Mouse (Mus musculus) forebrain, embryonic 10.5 days (tissue): ENCODE data around the gene Themis3. TPM values are rescaled to one million over a fixed set of nuclear protein-coding genes. Genes with fewer than 3 reads are reported as not detected.
A peak's percentile ranks its signal among the peaks of the same experiment; 100 is the strongest.
"Not testable (repeated sequence)": the region's sequence is repeated elsewhere in the genome, so short reads cannot be mapped to it uniquely, and the experiment has no call there.

Experiments
- DNase-seq: peaks from one replicate; pipeline ENCODE4 v3.0.0-alpha.2; 2017; ENCODE audit warnings: low spot score; ENCODE audit errors: extremely low spot score
- H3K27ac ChIP-seq: fragments of 300-500 bp; sonication (generic); 2 replicates; pipeline ENCODE4 v1.5.1; 2016; ENCODE audit warnings: mild to moderate bottlenecking
- H3K27me3 ChIP-seq: fragments of 300-500 bp; sonication (generic); 2 replicates; pipeline ENCODE4 v1.6.1; 2016; ENCODE audit warnings: mild to moderate bottlenecking; ENCODE audit not compliant: poor library complexity, severe bottlenecking
- H3K36me3 ChIP-seq: fragments of 300-500 bp; sonication (generic); replicated peaks from 2 replicates; pipeline ENCODE4 v1.6.1; 2016; ENCODE audit warnings: mild to moderate bottlenecking, moderate library complexity
- H3K4me1 ChIP-seq: fragments of 300-500 bp; sonication (generic); 2 replicates; pipeline ENCODE4 v1.6.1; 2016
- H3K4me3 ChIP-seq: fragments of 300-500 bp; sonication (generic); 2 replicates; pipeline ENCODE4 v1.5.1; 2016; ENCODE audit warnings: mild to moderate bottlenecking, moderate library complexity
- H3K9me3 ChIP-seq: fragments of 300-500 bp; sonication (generic); 2 replicates; pipeline ENCODE4 v1.6.1; 2016; ENCODE audit warnings: mild to moderate bottlenecking, moderate library complexity
- WGBS: fragments of 180-500 bp; shearing (Covaris S2); methylation state at CpG from one replicate; pipeline ENCODE4 v1.1.7; 2016; 5-methylcytosine and 5-hydroxymethylcytosine counted together
- polyA plus RNA-seq: library from polyadenylated mRNA; unstranded; fragments of >200 nt; fragmentation: Nextera tagmentation; extraction: Ambion mirVana; gene quantifications from 2 replicates; pipeline ENCODE4 v1.2.1, GENCODE M21; 2016

Gene Themis3
- polyA plus RNA-seq, 1 experiment from 2014 or later, result 0.07 TPM

DNA sequence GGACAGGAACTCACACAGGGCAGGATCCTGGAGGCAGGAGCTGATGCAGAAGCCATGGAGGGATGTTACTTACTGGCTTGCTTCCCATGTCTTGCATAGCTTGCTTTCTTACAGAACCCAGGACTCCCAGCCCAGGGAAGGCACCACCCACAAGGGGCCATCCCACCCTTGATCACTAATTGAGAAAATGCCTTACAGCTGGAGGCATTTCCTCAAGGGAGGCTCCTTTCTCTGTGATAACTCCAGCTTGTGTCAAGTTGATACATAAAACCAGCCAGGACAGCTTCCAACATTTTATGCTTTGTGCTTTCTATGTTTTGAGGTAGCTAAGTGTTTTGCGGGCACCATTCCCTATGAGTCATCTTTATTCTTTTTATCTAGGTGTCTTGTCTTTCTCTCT is 71.8 kb downstream of the Themis3 start:
- H3K27ac ChIP-seq, H3K36me3 ChIP-seq, H3K9me3 ChIP-seq, H3K4me3 ChIP-seq, DNase-seq, H3K27me3 ChIP-seq: not testable (repeated sequence)
- H3K4me1 ChIP-seq, result peaks cover 20% of the 10 kb centered on the region
- WGBS, result 90% methylated on average over 1 of the region's 1 CpGs

DNA sequence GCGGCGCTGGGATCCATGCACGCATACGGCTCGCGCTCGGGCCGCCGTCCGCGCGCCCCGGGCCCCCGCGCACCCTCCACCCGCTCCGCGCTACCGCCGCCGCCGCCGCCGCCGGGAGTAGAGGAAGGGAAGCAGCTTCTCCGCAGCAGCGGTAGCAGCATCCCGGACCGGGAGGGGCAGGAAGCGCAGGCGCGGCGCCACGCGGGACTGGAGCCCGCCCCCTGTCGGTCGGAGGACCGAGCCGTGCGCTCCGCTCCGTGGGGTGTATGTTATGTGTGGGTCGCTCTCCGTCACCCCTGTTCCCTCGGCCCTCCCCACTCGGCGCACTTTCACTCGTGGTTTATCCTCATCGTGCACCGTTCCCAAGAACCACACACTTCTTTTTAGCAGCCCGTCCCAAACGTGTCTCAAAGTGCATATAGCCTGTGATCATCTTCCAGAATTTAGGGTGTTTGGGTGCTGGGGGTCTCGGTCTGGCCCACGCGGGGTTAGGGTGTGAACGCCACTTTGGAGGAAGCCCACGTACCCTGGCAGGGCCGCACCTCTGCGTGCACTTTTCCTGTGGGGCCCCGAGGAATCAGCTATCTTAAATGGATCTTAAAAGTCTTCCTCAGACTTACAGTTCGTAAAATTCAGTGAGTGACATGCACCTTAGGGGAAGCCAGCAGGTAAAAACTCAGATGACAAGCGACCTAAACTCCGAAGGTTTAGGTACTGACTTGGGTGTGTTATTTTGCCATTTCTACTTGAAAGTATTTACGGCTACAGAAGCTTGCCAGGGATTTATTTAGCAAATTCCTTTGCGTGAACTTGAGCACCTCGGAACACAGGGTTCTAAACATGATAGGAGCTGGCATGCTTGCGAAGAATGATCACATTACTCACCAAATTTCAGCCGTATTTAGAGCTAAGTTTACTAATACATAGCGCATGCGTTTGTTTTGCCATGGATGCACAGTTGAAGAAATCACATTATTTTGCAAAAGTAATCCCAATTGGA is 74.6 kb downstream of the Themis3 start, which contains the start of gene Rab12:
Rab12 (minus strand) TSS at position 176 of the 1,000 bp plus-strand sequence.
- H3K27ac ChIP-seq, result peak within 1 kb of the TSS; percentile 93
- 9% methylated on average over 70 of the region's 71 CpGs for WGBS
- H3K9me3 ChIP-seq, result no peaks in the 10 kb centered on the region

DNA sequence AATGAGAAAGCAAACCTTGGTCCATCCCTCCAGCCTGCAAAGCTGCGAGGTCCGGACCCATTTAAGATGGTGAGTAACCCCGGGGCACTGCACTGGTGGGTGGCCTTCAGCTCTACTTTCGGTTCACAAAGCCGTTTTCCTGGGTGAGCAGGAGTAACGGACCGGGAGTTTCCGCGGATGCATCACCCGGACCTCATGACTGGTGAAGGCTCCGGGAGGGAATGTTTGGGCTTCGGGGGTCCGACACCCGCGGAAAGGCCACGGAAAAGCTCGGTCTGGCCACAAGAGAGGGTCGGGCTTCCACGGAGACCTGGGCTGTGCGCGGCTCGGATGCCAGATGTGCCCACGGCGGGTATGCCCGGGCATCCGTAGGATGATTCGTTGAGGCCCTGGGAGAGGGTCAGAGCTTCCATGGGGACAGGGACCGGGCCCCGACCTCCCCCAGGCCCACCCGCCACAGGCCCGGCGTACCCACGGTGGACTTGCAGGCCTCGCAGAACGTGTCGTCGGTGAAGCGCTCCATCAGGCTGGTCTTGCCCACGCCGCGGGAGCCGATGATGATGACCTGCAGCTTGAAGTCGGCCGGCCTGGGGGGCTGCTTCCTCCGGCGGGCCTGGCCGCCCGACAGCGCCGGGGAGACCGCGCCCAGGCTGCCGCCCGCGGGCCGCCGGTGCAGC is 75.4 kb downstream of the Themis3 start:
- Histone ChIP-seq H3K36me3 (peaks cover 17% of the 10 kb centered on the region), H3K27me3 (no peaks in the 10 kb centered on the region), H3K4me3 (peak overlapping the region; percentile 99), H3K9me3 (no peaks in the 10 kb centered on the region), H3K4me1 (peaks cover 26% of the 10 kb centered on the region), H3K27ac (peak overlapping the region; percentile 93)
- WGBS, result under 1% methylated on average over 57 of the region's 57 CpGs
- DNase-seq, result peak; percentile 48

More for the DNA sequence above, 74.6 kb downstream of the Themis3 start, which contains the start of gene Rab12:
- peaks cover 26% of the 10 kb centered on the region for H3K4me1 ChIP-seq
- no peaks in the 10 kb centered on the region for H3K27me3 ChIP-seq
- peak within 1 kb of the TSS; percentile 99 for H3K4me3 ChIP-seq
- DNase-seq, result peak; percentile 86
- peaks cover 10% of the 10 kb centered on the region for H3K36me3 ChIP-seq

DNA sequence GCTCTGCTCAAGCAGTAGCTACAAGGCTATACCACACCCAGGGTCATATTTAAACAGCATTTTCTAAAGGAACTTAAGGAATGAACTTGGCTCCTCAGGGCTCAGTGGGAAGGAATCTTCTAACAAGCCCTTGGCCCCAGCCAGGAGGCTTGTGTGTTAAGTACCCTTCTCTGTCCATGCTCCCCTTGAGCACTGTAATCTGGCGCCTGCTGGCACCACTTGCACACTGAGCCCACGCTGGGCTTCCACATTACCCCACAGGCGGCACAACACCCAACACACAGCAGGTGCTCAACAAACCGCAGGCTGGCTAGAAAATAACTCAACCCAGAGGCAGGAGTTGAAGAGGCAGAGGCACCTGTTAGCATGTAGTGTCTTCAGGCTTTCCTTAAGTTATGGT is 77.5 kb downstream of the Themis3 start:
- Histone ChIP-seq H3K27ac (no peak overlapping the region), H3K4me1 (peaks cover 26% of the 10 kb centered on the region), H3K27me3 (no peaks in the 10 kb centered on the region), H3K4me3 (no peak overlapping the region), H3K9me3 (no peaks in the 10 kb centered on the region), H3K36me3 (peaks cover 36% of the 10 kb centered on the region)
- no peak for DNase-seq
- WGBS, result 90% methylated on average over 4 of the region's 4 CpGs

DNA sequence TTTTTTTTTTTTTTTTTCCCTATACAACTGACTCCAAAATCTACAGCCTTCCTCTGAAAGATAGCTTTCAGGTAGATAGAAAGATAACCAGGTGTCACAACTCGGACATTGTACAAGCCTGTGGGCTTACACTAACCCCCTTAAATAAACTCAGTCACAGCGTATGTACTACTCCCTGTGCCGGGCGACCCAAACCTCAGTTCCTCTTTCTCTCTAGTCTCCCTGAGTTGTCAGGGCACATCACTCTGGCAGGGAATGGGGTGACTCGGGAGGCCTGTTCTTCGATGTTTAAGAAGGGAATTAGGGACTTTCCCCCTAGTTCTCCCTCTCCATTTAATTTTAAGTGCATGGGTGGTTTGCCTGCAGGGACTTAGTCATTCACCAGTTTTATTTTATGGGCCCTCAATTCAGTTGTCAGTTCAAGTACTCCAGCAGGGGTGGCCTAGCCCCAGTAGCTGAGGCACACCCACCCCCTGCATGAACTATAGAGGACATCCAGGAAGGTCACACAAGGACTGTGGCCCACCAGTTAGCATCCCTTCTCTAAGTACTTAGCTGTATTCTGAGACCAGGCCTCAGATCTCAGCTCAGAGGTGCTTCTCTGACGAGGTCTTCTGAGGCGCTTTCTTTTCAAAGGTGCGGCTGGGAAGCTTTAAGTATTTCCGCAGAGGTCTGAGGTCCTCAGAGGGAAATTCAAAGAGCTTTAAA is 80.0 kb downstream of the Themis3 start:
- Histone ChIP-seq H3K27ac (no peak overlapping the region), H3K4me3 (no peak overlapping the region), H3K4me1 (peaks cover 23% of the 10 kb centered on the region), H3K9me3 (no peaks in the 10 kb centered on the region), H3K27me3 (no peaks in the 10 kb centered on the region), H3K36me3 (peaks cover 52% of the 10 kb centered on the region)
- no peak for DNase-seq
- WGBS, result 90% methylated on average over 10 of the region's 10 CpGs

DNA sequence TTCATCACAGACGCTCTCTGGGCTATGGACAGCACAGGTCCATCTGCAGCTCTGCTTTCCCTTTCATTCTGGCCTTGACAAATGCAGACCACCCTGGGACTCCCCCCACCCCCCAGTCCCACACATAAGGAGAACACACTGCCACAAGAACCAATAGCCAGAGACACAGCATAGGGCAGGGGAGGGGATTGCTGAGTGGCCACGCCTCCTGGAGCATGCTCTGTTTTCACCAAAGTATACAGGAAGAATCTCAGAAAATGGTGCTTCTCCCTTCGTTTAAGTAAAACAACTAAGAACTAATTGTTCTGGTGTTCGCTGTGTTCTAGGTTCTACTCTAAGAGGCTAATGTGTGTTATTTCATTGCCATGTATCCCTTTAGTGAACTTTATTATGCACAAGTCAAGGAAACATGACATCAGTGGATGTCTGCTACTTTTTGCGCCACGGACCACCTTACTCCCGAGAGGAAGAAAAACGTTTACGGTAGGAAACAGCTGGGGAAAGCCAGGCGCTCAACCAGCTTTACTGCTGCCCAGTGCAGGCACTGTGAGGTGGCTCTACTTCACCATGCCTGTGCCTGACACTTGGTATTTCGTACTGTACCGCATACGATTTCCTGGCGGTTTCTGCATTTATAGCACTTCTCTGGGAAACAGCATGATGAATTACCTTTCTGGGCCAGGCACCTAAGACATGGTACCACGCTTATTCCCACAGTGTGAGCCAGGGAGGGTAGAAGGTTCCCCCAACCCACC is 82.0 kb downstream of the Themis3 start:
- Histone ChIP-seq H3K4me3 (no peak overlapping the region), H3K4me1 (peaks cover 7% of the 10 kb centered on the region), H3K27me3 (no peaks in the 10 kb centered on the region), H3K27ac (no peak overlapping the region), H3K9me3 (no peaks in the 10 kb centered on the region), H3K36me3 (peaks cover 67% of the 10 kb centered on the region)
- WGBS, result 87% methylated on average over 15 of the region's 15 CpGs
- no peak for DNase-seq

DNA sequence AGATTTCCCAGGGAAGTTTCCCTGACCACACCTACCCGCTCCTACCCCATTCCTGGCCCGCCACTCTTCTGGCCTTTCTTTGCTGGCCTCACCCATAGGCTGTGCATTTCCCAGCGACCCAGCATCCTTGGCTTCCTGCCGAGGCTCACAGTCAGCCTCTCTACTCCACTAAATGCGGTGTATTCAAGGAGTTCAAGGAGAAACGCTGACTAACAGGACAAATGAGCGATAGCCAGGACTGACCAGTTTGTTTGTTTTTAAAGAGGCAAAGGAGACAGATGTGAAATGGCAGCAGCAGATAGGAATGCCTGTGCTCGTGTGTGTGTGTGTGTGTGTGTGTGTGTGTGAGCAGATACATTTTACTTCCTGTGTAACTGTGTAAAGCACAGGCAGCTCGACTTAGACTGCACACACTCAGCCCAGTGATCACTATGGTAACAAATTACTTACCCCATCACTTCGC is 84.2 kb downstream of the Themis3 start:
- H3K36me3 ChIP-seq, result peaks cover 68% of the 10 kb centered on the region
- no peaks in the 10 kb centered on the region for H3K27me3 ChIP-seq
- no peak overlapping the region for H3K27ac ChIP-seq
- no peak for DNase-seq
- H3K9me3 ChIP-seq, result no peaks in the 10 kb centered on the region
- 63% methylated on average over 10 of the region's 10 CpGs for WGBS
- H3K4me1 ChIP-seq, result 0 out of 2 replicates have a peak, but pooled peaks cover 3% of the 10 kb centered on the region
- H3K4me3 ChIP-seq, result no peak overlapping the region

DNA sequence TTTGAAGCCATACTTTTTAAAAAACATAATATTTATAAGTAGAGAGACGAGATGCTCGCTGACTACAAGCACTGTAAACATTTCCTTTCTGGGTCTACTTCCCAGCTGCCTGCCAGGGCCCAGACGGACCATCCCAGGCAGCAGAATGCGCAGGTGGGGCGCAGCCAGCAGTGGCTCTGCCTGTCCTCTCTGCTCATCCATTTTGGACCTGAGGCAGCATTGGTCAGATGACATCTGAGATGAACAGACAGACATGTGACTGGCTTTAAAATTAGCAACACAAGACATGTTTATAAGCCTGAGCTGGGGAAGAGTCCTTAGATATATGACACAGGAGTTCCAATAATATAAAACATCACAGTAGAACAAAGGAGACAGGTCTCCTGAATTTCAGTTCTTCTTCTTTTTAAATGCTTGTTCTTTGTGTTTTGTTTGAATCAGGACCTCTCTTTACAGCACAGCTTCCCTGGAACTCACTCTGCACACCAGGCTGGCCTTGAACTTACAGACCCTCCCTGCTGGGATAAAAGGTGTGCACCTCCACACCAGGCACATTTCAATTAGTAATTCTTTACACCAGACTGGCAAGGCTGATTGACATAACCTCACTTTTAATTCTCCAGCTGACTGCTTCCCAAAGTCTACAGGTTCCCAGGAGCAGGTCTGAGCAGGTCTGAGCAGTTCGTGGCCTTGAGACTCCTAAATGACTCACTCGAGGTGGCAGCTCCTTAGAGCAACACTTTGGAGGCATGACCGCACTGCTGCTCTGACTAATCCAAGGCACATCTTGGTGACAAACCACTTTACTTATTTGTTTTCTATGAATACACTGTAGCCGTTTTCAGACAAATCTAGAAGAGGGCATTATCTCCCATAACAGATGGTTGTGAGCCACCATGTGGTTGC is 87.1 kb downstream of the Themis3 start:
- 90% methylated on average over 9 of the region's 9 CpGs for WGBS
- no peak overlapping the region for H3K4me3 ChIP-seq
- no peaks in the 10 kb centered on the region for H3K9me3 ChIP-seq
- no peak overlapping the region for H3K27ac ChIP-seq
- DNase-seq, result no peak
- H3K4me1 ChIP-seq, result 0 out of 2 replicates have a peak, but pooled peaks cover 3% of the 10 kb centered on the region
- no peaks in the 10 kb centered on the region for H3K27me3 ChIP-seq
- peaks cover 71% of the 10 kb centered on the region for H3K36me3 ChIP-seq

DNA sequence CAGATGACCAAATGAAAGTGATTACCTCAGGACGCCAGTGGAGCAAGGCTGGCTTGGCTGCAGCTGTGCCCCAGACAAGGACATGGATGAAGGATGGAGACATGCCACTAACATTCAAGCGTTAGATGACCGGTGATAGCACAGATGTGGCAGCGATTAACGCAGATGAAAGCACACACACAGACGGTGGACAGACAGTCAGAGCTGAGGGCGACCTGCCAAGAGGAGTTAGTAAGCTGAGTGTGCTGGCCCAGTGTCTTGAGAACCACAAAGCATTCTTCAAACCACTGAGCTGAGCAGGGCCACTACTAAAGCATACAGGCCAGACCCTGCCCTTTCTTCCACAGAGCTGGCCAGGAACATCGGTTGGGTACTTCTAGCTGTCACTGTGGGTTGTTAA is 89.5 kb downstream of the Themis3 start:
- H3K36me3 ChIP-seq, result peaks cover 76% of the 10 kb centered on the region
- H3K27me3 ChIP-seq, result no peaks in the 10 kb centered on the region

More for the DNA sequence above, 89.5 kb downstream of the Themis3 start:
- no peak for DNase-seq
- WGBS, result 98% methylated on average over 8 of the region's 8 CpGs
- H3K27ac ChIP-seq, result no peak overlapping the region
- no peaks in the 10 kb centered on the region for H3K9me3 ChIP-seq
- H3K4me3 ChIP-seq, result no peak overlapping the region
- H3K4me1 ChIP-seq, result 0 out of 2 replicates have a peak, but pooled peaks cover under 1% of the 10 kb centered on the region
